Mouse (Mus musculus) ovary, postnatal 36 days (tissue): ENCODE results near the gene Bcl11b.

Experiments used
- DNase-seq: peaks from one replicate; pipeline ENCODE4 v3.0.0; 2022; ENCODE audit warnings: low spot score, mixed read lengths

Bcl11b gene

GRCm38 (mm10) chr12:108003483-108003882 is at the start of gene Bcl11b:
Bcl11b (minus strand) TSS chr12:108003602.
- no peak for DNase-seq

- DNase-seq, result no peak
These were observed 47.6 kb upstream of the Bcl11b start for GRCm38 (mm10) chr12:108050996-108051395.

GRCm38 (mm10) chr12:108049625-108050024 is 46.2 kb upstream of the Bcl11b start:
- DNase-seq, result no peak

GRCm38 (mm10) chr12:108042239-108042571 is 38.8 kb upstream of the Bcl11b start:
- no peak for DNase-seq

- peak; percentile 65 for DNase-seq
These were observed 38.3 kb upstream of the Bcl11b start for GRCm38 (mm10) chr12:108041571-108042238.

GRCm38 (mm10) chr12:108037446-108037845 is 34.0 kb upstream of the Bcl11b start:
- DNase-seq, result no peak

GRCm38 (mm10) chr12:108035412-108036078 is 32.1 kb upstream of the Bcl11b start:
- DNase-seq, result no peak

- no peak for DNase-seq
These were observed 19.6 kb upstream of the Bcl11b start for GRCm38 (mm10) chr12:108022835-108023615.

GRCm38 (mm10) chr12:108012003-108012402 is 8.6 kb upstream of the Bcl11b start:
- DNase-seq, result no peak

- DNase-seq, result no peak
These were observed 6.9 kb upstream of the Bcl11b start for GRCm38 (mm10) chr12:108010346-108010745.

- no peak for DNase-seq
These were observed 5.8 kb upstream of the Bcl11b start for GRCm38 (mm10) chr12:108009156-108009555.

- peak; percentile 77 for DNase-seq
These were observed 2.6 kb upstream of the Bcl11b start for GRCm38 (mm10) chr12:108005816-108006626.

- no peak for DNase-seq
These were observed 2.0 kb upstream of the Bcl11b start for GRCm38 (mm10) chr12:108005488-108005800.

- DNase-seq, result no peak
These were observed 1.5 kb upstream of the Bcl11b start for GRCm38 (mm10) chr12:108004701-108005487.

- DNase-seq, result no peak
These were observed 526 bp upstream of the Bcl11b start for GRCm38 (mm10) chr12:108003928-108004327.

- DNase-seq, result no peak
These were observed 789 bp downstream of the Bcl11b start for GRCm38 (mm10) chr12:108002436-108003189.

- DNase-seq, result no peak
These were observed 1.6 kb downstream of the Bcl11b start for GRCm38 (mm10) chr12:108001652-108002340.

- DNase-seq, result no peak
These were observed 2.7 kb downstream of the Bcl11b start for GRCm38 (mm10) chr12:108000715-108001080.

GRCm38 (mm10) chr12:107999751-108000714 is 3.4 kb downstream of the Bcl11b start:
- no peak for DNase-seq
